Mouse (Mus musculus) kidney, postnatal 10 days (tissue): ENCODE results near the gene Hrct1.
A peak's percentile ranks its signal among the peaks of the same experiment; 100 is the strongest.

Source experiments
- DNase-seq: peaks from one replicate; pipeline ENCODE4 v3.0.0; 2021; ENCODE audit warnings: mixed read lengths

Hrct1 gene

DNA sequence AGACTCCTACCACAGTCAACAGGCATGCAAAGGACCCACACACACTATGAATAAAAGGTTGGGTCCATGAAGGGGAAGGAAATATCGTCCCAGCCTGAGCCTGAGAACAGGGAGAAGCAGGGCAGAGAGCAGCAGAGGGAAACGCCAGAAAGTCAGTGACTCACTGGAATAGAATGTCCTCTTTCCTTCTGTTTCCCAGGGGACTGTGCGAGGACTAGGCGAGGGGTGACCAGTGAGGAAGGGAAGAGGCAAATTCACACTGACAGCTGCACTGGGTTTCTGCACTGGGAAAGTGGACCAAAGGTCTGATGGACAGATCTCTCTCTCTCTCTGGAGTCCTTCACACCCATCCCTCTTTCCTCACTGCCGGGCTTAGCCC lies 1.6 kb downstream of the Hrct1 start:
- peak; percentile 70 for DNase-seq

DNA sequence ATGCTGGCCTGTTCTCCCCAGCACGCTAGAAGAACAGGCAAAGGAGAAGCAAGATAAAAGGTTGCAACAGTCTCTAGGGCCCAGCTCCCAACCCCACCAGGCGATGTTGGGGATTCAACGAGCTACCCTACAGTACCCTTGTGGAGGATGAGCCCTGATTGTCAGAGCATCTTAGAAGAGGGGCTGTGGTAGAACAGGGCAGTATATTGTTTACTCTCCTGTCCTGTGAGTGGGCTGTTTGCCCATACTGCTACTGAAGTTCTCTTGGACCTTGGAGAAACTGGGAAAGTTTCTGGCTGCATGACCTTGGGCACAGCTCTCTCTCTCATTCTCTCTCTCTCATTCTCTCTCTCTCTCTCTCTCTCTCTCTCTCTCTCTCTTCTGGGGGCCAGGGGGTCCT lies 2.1 kb downstream of the Hrct1 start:
- no peak for DNase-seq

DNA sequence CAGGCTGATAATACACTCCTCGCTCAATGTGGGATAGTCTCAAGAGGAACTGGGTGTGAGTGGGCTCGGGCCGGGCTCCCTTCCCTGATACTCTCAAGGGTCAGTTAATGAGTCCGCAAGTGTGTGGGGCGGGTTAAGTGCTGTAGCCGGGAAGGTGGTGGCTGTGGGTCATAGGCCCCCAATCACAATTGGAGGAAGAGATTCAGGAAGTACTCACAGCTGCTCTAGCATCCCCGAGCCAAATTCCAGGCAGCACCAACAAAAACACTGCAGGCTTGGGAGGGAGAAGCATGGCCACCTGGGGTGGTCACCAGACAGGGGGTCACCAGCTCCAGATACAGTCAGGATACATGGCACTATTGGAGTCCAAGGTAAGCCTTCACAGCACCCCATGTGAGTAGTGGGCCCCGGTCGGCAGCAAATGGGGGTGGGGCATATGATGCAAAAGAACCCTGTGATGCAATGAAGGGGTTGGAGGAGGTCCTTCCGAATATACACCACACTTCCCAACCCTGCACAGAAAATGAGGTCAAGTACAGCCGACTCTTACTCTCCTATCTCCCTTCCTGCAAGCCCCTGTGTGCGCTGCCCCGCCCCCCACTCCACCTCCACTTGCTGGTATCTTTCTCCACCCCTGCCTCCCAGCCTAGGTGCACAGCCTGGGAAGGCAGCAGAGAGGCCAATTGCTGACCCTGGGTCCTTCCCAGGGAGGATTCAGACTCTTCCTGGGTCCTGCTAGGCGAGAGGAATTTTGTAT lies 3.0 kb downstream of the Hrct1 start, which contains the start of gene Spaar:
Gene Spaar, plus strand, starts transcription at position 241 of the 757 bp plus-strand sequence.
- DNase-seq, result peak; percentile 74

DNA sequence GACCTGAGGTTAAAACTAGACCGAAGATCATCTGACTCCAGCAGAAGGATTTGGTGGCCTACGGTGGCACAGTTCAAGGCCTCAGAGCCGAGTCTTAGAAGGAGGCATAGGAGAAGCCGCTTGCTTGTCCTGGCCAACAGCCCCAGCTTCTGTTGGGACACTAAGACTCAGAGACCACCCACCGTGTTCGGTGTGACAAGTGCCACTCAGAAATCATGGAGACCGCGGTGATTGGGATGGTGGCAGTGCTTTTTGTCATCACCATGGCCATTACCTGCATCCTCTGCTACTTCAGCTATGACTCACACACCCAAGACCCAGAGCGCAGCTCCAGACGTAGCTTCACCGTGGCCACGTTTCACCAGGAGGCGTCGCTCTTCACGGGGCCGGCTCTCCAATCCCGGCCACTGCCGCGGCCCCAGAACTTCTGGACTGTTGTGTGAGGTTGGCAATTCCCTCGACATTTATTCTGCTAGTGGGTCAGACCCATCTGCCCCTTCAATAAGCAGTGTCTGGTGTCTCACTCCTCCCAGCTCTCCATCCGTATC lies 3.8 kb downstream of the Hrct1 start:
- no peak for DNase-seq

DNA sequence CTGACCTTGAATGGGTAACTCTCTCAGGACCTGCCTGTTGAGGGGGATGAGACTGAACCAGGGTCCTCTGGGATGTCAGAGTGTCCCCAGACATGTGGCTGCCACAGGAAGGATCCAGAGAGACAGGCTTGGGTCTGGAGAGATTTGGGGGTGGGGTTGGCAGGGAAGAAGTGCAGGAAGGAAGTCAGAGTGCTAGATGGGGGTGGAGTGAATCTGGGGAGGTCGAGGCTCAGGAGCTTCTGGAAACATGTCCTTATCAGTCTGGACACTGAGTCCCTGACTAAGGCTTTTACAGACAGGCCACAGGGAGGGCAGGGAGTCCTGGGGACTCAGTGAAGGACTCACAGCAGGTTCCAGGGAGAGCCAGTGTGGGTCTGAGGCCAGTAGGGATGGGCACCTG lies 5.2 kb downstream of the Hrct1 start:
- no peak for DNase-seq

DNA sequence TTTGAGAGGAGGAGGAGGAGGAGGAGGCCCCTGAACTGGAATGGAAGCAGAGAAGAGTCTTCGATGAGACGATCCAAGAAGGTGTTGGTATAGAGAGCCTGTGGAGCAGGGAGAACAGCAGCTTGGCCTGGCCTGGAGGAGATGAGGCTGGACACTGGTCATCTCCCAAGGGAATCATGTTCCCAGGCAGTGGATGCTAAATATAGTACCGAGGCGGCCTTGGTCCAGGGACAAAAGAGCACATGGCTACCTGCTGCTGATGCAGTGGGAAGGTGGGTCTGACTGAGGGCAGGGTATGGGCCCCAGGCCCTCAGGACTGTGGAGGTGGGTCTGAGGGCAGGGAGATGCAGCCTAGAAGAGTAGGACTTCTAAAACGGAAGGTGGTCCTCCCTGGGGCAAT lies 6.2 kb downstream of the Hrct1 start:
- DNase-seq, result no peak

DNA sequence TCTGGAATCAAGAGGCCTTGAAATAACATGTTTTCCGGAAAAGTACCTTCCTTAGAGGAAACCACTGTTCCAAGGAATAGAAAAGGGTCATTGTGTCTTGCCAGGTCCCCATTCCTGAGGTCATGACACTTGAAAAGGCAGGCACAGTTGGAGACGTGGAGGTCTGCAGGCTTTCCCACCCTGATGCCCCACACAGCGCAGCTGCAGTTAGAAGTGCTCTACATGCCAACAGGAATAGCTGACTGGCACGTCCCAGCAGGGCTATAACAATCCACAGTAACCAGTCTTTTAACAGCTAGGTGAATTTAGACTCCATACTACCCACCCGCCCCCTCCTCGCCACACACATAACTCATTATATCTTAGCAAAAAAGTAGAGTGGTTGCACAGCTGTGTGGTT lies 10.2 kb downstream of the Hrct1 start:
- no peak for DNase-seq

DNA sequence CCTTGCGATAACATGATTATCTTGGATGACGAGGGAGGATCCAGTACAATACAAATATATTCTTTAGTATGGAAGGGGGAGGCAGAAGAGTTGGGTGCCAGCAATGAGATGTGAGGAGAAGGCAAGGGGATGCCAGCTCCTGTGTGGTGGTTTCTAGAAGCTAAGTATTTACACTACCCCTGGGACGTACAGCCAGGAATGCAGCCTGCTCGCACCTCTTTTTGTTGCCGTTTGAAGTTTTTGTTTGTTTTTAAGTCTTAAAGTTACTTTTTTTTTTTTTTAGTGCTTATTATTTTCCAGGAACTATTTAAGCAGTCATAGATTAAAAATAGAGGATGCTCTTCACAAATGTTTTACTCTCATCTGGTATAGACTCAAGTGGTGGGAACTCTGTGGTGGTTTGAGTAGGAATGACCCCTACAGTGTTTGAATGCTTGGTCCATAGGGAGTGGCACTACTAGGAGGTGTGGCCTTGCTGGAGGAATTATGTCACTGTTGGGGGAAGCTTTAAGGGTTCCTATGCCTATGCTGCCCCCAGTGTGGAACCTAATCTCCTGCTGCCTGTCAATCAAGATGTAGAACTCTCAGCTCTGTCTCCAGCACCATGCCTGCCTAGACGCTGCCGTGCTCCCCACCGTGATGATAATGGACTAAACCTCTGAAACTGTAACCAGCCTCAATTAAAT lies 12.1 kb downstream of the Hrct1 start:
- no peak for DNase-seq

DNA sequence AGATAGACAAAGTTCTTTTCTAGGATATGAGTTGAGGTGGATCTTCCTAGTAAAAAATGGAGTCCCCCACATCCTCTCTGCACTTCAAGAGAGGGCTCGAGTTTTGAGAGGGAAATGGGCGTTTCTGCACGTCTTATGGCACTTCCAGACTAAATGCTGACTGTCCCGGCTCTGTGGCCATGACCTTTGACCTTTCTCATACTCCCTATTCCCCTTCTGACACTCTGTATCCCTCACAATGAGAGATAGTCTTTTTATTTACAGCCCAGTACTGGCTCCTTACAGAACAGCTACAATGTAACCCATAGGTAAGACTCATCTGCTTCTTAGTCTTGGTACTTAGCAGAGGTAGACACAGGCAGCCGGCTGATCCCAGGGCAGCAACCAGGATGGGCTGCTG lies 14.5 kb downstream of the Hrct1 start:
- DNase-seq, result no peak

DNA sequence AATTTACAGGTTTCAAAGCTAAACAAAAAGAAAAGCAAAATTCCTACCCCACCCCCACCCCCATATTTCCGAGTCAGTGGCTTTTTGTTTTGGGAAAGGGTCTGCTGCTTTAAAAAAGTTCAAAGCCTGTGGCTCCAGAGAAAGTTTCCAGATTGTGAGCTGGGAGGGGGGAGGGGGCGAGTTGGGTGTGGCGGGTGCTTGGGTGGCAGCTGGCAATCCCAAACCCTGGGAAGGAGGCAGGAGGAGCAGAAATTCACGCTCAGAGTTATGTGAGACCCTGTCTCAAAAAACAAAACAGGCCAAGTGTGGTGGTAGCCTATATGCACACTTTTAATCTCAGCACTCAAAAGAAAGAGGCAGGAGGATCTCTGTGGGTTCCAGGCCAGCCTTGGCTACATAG lies 15.6 kb downstream of the Hrct1 start:
- DNase-seq, result no peak

DNA sequence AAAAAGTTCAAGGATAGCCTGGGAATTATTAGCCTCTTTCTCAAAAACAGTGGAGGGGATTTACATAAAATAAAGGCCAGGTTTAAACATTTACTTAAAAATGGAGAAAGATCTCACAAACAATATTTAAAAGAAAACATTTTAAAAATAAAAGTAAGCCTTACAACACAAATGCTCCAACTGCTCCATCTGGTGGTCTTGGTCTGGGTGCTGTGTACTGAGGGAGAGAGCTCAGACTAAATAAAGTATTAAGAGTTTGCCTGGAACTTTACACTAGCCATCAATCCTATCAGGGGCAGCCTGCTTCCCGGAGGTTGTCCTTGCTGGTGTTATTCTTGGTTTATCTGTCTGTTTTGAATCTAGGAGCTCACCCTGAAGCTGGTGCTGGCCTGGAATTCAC lies 16.1 kb downstream of the Hrct1 start:
- peak; percentile 62 for DNase-seq

DNA sequence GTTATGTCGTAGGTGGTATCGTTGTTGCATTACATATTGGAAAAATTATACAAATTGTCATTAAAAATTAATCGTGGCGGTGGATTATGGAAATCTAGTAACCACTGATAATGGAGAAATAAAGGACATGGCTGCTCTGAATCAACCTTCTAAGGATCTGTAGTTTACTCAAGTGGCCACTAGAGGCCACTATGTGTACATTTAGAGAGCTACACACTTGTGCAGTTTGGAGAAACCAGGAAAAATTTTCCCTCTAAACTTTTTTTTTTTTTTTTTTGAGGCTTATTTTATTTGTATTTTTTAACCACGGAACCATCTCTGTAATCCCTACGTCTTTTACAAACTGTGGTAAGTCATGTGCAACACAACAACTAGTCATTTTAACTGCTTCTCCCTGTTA lies 18.2 kb downstream of the Hrct1 start:
- DNase-seq, result no peak

DNA sequence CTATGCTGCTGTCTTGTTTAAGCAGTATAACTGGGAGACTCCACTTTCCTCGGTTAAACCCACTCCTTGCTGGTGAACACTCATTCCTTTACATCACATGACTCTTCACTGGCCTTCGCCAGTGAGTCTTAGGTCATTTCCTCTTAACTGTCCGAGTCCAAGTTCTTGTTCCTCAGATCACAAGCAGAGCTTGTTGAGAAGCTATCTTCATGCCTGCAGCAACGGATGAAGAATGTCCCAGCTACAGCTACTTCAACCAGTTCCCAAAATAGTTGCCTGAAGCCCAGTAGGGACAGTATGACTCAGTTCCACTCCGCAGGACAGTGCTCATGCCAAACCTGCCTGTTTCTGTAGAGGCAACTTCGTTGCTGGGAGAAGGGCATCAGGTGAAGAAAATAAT lies 30.2 kb downstream of the Hrct1 start:
- no peak for DNase-seq

DNA sequence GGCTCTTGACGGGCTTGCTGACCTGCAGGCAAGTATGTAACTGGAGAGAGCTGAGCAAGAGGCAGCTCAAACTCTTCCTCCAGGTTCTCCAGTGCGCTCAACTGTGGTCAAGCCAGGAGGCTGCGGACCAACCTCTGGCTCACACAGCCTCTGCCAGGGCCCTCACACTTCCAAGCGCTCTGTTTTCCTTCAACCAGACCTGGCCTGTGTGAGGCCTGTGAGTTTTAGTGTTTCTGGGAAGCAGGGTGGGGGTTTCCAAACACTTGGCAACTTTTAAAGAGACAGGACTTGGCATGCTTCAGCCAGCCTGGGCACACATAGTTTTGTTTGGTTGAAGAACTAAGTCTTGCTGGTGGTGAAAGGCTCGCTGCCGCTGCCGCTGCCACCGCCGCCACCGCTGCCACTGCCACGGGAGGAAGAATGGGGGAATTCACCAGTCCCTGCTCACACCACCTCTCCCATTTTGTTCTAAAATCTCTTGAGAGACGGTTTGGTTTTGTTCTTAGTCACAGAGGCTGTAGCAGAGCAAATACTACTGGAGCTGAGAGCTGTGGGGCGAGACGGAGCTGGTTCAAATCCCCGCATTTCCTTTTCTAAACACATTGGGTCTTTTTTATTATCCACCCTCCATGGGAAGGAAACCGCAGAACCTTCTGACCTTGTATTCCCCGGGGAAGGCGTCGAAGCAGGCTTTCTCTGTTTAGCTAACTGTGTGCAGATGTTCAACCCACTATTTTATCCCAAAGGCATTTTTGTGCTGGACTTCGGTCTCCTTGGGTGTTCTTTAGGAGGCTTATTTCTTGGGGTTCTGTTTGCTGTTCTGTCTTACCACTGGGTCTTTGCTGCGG lies 32.8 kb downstream of the Hrct1 start:
- peak; percentile 70 for DNase-seq

DNA sequence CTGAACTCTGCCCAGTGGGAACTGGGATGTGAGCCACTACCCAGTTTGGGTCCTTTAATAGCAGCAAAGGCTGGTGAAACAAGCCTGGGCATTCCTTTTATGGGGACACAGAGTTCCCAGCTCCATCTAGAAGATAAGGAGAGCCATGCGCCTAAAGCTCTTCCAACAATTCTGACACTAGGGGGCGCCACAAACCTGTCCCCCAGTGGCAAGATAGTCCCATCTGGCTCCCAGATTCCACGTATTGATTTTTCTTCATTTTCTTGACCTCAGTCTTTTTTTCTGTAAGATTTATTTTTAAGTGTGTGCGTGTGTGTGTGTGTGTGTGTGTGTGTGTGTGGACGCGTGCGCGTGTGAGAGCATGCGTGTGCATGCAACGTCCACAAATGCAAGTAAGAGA lies 33.5 kb downstream of the Hrct1 start:
- DNase-seq, result peak; percentile 63

DNA sequence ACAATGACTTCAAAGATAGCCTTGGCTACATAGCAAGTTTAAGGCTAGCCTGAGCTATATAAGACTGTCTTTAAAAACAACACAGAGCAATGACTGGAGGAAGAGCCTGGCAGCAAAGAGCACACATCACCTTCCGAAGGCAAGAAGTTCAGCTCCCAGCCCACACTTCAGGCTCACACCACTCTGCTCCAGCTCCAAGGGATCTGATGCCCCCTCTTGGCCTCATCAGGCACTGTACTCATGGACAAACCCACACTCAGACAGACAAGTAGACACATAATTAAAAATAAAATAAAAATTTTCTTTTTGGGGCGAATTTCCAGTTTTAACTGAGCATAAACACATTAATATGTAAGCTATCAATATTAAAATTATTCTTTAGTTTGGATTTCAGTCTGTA lies 34.3 kb downstream of the Hrct1 start:
- DNase-seq, result no peak

DNA sequence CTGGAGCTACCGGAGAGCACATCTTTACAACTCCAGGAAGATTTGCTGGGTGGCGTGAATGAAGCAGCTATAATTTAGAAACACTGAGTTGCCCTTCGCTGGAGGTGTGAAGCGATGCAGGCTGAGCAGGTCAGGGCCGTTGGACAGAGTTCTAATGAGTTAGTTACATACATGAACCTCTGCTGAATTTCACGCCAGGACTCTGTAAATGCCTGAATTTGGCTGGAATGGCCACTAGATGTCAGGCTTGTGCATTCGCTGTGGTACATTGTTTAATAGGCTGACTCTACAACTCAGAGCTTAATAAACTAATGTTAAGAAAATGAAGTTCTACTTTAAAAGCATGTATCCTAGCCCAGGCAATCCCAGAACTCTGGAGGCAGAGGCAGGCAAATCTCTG lies 36.4 kb downstream of the Hrct1 start:
- DNase-seq, result peak; percentile 77

DNA sequence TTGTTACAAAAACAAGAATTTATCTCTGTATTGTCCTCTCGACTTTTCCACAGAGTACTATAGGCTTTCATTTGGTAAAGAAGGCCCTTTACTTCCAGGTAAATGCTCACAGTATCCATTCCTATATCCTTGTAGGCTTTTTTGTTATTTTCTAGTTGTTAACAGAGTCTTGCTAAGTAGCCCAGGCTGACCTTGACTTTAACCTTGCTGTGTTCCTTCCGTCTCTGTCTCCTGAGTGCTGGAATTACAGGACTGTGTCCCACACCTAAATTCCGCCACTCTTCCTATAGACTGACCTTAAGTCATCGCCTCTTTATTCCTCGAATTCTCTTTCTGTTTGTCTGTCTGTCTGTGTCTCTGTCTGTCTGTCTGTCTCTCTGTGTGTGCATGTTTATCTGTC lies 41.4 kb downstream of the Hrct1 start:
- no peak for DNase-seq

DNA sequence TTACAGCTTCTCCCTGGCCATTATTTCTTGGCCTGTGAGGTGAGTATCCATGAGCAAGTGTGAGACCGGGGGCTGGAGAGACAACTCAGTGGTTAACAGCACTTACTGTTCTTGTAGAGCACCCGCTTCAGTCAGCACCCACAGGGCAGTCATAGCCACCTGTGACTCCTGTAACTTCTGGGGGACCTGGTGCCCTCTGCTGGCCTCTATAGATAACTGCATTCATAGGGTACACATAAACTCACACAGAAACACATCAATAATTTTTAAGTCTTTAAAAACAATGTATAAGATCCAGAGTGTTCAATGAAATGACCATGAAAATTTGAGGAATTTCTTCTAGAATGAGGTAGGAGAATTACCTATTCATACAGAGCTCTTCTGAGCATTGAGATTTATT lies 42.4 kb downstream of the Hrct1 start:
- DNase-seq, result no peak

DNA sequence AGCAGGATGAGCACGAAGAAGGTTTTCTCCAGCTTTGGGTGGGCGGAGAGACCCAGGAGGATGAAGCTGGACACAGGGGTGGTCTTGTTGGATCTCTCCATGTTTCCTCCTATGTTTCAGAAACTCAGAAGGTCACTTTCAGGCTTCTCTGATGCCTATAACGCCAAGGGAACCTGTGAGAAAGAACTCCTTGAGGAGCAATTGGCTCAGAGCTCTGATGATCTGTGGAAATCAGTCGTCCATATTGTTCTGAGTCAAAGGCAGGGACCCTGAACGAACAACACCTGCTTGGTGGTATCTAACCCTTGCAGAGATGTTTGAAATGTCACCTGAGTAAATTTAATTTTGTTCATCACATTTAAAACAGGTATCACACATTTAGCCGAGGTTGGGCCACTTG lies 43.9 kb downstream of the Hrct1 start, which contains the start of gene Olfr159:
Gene Olfr159, minus strand, starts transcription at position 101 of the 400 bp plus-strand sequence.
- no peak for DNase-seq

DNA sequence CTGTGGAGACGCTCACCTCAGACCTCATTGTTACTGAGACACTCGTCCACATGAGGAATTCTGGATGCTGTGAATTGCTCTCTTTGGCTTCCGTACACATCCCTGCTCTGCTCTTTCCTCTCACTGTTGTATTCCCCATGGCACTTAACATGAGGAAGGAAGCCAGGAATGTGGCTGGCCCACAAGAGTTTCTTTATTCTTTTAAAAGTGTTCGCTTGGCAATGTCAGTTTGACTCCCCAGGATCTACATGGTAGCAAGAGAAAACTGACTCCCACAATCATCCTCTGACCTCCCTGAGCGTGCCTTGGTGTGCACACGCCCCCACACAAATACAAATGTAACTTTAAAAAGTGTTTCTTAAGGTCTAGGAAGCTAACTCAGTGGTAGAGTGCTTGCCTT lies 44.6 kb downstream of the Hrct1 start:
- DNase-seq, result no peak

DNA sequence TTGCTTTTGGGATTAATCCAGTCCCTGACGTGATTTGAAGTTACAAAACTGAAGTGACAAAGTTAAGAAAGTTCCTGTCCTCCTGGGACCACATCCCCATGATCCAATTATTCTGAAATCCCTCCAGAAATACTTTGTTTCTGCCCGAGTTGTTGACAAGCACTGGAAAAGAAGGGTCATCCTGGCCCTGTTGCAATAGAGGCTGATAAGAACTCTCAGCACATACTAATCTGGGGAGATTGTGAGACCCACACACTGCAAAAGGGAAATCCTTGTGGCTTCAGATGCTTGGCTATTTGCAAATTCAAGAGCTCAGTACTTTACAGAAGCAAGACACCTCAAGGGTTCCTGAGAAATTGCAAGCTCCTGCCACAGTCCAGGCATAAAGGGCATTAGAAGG lies 45.3 kb downstream of the Hrct1 start:
- no peak for DNase-seq
